Mouse (Mus musculus) bone marrow macrophage, adult 2 months (primary cell): Measurements from ENCODE around the gene Slc35f6. TPM values are rescaled to one million over a fixed set of nuclear protein-coding genes. Genes with fewer than 3 reads are reported as not detected.

Experiments used
- H3K27ac ChIP-seq: 2 replicates; pipeline ENCODE4 v1.5.1; 2012; ENCODE audit warnings: low read depth, low read length; ENCODE audit not compliant: insufficient read depth
- H3K4me1 ChIP-seq: 2 replicates; pipeline ENCODE4 v1.6.1; 2012; ENCODE audit warnings: low read length; ENCODE audit not compliant: control insufficient read depth, insufficient read depth
- H3K4me3 ChIP-seq: 2 replicates; pipeline ENCODE4 v1.5.1; 2012; ENCODE audit warnings: mild to moderate bottlenecking, low read length, moderate library complexity; ENCODE audit not compliant: insufficient read depth
- CTCF ChIP-seq: IDR thresholded peaks from 2 replicates; pipeline ENCODE4 v1.5.1; 2012; ENCODE audit warnings: low read depth, mild to moderate bottlenecking, low read length, moderate library complexity
- POLR2A ChIP-seq: IDR thresholded peaks from 2 replicates; pipeline ENCODE4 v1.6.1; 2012; ENCODE audit warnings: mild to moderate bottlenecking, low read depth, low read length, borderline replicate concordance
- polyA plus RNA-seq: library from polyadenylated mRNA; stranded (reverse); fragments of >200 nt; gene quantifications from 2 replicates; pipeline ENCODE4 v1.2.4, GENCODE M21; 2012; ENCODE audit not compliant: missing spikeins, insufficient read depth, insufficient read length

Gene Slc35f6
- polyA plus RNA-seq, 1 experiment, result 78.2 TPM

DNA sequence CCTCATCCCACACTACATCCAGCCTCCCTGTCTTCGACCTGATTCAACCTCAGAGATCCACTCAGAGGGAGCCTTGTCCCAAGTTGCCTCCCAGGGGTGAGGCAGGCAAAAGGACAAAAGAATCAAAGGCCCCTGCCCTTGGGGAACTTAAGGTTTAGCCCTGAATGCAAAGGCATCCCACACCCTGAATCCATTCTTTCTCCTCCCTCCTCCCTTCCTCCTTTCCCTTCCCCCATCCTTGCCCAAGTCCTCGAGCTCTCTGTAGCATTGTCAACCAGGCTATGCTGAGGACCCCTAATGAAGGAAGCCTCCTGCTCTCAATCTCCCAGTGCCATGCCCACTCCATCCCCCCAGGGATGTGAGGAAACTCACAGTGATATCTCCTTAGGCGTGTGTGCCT is 36.0 kb upstream of the Slc35f6 start:
- no peak overlapping the region for H3K4me3 ChIP-seq
- H3K4me1 ChIP-seq, result no peaks in the 10 kb centered on the region
- no peak overlapping the region for H3K27ac ChIP-seq

DNA sequence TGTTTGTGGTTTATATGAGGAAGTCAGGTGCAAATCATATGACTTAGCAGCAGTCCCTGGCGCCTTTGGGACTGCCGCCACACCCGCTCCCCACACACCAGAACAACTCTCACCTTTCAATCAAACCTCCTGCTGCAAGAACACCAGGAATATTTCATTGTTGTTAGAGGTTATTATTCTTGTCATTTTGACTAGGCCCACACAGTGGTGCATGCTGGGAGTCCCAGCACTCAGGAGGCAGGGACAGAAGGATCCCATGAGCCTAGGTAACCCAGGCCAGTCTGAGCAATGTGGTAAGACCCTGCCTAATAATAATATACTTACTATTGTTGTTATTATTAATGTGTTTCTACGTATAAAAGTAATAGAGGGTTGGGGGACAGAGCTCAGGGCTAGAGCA is 35.2 kb upstream of the Slc35f6 start:
- no peak for TF ChIP-seq CTCF
- no peak for TF ChIP-seq POLR2A
- Histone ChIP-seq H3K4me3 (no peak overlapping the region), H3K27ac (no peak overlapping the region), H3K4me1 (no peaks in the 10 kb centered on the region)

More for the DNA sequence above, 36.0 kb upstream of the Slc35f6 start:
- TF ChIP-seq POLR2A (no peak), CTCF (no peak)

DNA sequence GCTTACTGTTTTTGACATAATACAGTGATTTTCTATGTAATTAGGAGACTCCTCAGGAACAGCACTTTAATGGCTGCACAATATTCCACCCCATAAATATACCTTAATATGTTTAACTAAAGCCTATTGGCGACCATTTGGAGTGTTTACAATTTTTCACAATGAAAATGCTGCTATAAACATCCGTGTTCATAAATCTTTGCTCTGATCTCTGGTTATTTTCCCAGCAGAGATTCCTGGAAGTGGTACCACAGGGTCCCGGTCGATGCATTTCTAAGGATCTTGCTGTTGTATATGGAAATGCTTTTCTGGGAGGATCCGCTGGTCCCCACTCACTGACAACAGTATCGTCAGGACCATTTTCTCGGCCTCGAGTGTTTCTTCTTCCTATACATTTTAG is 34.5 kb upstream of the Slc35f6 start:
- Histone ChIP-seq H3K27ac (no peak overlapping the region), H3K4me3 (no peak overlapping the region), H3K4me1 (no peaks in the 10 kb centered on the region)
- TF ChIP-seq CTCF, result no peak
- TF ChIP-seq POLR2A, result no peak

DNA sequence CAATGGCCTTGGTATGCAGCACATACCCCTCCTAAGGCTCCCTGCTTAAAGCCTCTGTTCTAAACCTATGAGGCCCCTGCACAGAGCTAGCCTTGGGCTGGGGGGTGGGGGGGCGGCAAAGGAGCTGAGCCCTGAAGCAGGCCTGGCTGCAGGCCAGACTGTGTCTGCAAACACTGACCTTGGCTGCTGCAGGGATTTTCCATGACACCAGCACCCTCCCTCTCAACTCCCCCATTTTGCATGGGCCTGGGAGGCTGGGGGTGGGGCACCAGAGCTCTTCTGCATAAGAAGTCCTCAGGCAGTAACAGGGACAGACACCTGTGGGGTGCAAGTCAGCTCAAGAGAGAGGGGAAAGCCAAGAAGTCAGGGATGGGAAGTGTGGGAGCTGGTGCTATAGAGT is 33.5 kb upstream of the Slc35f6 start:
- Histone ChIP-seq H3K27ac (no peak overlapping the region), H3K4me3 (no peak overlapping the region), H3K4me1 (no peaks in the 10 kb centered on the region)
- TF ChIP-seq CTCF, result no peak
- TF ChIP-seq POLR2A, result no peak

DNA sequence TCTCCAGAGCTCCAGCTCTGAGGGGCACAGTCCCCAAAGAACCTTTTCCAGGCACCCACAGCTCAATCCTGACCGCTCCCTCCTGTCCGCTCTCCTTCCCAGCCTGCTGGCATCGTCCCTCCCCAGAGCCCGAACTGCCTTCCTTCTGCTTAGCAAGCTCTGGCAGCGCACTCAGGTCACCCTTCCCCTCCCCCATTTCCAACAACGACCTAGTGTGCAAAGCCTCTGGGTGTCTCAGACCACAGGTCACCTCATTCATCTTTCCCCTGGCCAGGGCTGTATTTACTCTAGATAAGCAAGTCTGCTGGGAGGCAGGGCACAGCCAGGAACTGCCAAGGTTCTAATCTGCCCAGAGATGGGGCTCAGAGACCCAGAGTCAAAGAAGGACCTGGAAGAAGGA is 32.3 kb upstream of the Slc35f6 start:
- TF ChIP-seq POLR2A (no peak), CTCF (no peak)
- no peaks in the 10 kb centered on the region for H3K4me1 ChIP-seq
- H3K4me3 ChIP-seq, result no peak overlapping the region
- H3K27ac ChIP-seq, result no peak overlapping the region

DNA sequence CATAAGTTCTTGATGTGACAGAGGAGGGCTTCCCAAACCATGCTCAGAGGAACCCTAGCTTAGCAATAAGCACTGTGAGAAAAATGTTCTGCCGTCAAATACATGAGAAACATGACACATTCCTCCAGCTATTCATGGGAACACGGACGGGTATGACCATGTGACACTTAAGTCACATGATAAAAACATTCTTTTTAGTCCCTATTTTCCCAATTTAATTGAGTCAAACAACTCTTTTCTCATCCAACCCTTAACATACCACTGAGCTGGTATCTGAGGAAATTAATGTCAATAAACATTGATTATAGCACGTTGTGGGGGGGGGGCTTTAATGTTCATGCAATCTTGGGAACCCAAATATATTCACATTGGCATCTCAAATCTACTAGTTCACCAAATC is 31.9 kb upstream of the Slc35f6 start:
- H3K4me3 ChIP-seq, result no peak overlapping the region
- H3K4me1 ChIP-seq, result no peaks in the 10 kb centered on the region
- TF ChIP-seq CTCF (no peak), POLR2A (no peak)
- H3K27ac ChIP-seq, result no peak overlapping the region

DNA sequence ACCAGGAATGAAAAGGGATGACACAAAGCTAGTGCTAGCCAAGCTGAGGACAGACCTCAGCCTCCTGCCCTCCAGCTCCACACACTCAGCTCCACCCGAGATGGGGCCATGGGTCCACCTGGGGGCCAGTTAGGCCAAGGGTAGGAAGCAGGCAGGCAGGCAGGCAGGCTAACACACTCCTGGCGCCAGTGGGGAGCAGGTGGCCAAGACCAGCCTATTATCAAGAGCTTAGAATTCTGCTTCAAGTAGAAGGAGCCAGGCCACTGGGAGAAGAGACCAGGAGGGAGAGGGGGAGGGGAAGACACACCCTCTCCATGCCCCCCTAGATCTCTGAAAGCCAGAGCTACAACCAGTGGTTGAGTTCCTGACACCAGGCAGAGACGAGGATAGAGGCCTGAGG is 31.1 kb upstream of the Slc35f6 start:
- Histone ChIP-seq H3K4me1 (no peaks in the 10 kb centered on the region), H3K4me3 (no peak overlapping the region), H3K27ac (no peak overlapping the region)
- no peak for TF ChIP-seq CTCF
- TF ChIP-seq POLR2A, result no peak

DNA sequence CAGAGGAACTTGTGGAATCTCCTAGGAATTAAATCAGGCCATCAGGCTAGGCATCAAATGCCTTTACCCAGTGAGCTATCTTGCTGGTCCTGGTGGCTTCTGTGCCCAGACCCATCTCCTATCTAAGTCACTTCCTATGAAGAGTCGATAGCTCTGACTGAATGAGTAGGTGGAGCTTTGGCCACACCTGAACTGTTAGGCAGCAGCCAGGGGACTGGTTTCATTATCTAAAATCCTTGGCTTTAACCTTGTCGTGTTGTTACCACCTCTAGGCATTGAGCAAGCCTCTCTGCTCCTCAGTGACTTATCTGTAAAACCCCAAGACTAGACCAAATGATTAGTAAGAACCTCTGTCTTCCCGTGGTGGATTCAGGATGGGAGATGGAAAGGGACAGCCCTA is 30.4 kb upstream of the Slc35f6 start:
- Histone ChIP-seq H3K4me1 (no peaks in the 10 kb centered on the region), H3K27ac (no peak overlapping the region), H3K4me3 (no peak overlapping the region)
- TF ChIP-seq CTCF (no peak), POLR2A (no peak)

DNA sequence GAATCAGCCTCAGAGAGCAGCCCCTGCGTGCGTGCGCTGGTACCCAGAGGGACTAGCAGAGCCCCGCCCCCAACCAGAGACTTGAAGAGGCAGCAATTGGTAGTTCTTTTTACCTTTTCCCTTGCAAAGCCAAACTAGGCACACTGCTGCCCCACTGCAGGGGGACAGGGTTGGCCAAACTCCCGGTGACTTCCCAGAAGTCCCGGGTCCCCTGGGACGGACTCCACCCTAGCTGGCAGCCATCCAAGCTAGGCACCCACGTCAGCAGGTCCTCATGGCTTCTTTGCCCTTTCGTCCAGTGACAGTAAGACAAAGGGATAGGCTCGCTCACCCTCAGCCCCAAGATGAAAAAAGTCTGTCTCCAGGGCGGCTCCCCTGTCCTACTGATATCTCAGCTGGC is 29.9 kb upstream of the Slc35f6 start:
- Histone ChIP-seq H3K4me1 (no peaks in the 10 kb centered on the region), H3K4me3 (no peak overlapping the region), H3K27ac (no peak overlapping the region)
- no peak for TF ChIP-seq POLR2A
- no peak for TF ChIP-seq CTCF

DNA sequence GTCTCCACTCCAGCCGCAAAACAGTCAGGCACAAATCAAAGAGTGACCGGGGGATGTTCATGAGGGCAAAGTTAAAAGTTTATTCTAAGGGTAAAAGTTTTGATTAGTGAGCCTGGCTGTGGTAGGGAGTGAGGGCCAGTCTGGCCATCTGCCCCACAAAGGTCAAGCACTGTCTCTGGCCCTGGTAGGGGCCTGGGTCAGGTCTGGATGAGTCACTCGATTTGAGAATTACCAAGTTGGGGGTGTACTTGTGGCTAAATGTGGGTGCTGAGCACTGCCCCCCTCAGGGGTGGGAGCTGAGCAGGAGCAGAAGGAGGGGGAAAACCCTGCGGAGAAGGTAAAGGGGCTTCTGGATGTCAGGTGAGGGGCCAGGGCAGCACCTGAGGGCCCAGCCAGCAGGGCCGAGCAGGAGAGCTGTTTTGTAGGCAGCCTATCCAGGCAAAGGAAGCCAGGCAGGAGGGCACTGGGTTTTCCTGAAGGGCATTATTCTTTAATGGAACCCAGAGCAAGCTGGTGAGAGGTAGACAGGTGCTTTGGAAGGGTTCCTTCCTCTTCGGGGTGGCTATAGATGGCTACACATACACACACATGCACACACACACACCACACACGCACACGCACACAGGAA is 29.2 kb upstream of the Slc35f6 start:
- Histone ChIP-seq H3K27ac (no peak overlapping the region), H3K4me3 (no peak overlapping the region), H3K4me1 (no peaks in the 10 kb centered on the region)
- no peak for TF ChIP-seq POLR2A
- TF ChIP-seq CTCF, result no peak

DNA sequence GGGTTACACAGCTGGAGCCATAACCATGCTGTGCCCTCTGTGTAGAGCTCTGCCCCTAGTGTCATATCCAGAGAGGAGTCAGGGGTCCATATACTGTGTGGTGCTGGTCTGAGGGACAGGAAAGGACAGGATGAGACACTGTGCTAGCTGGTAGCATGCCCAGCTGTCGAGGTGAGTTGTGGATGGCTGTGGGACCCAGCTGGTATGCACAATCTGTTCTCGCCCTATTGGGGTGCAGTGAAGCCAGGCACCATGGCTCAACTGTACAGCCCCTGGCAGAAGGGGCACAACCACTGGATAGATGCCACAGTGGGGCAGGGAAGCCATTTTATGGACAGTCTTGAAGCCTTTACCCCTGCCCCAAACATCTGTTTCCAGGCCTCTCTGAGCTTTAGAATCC is 28.5 kb upstream of the Slc35f6 start:
- TF ChIP-seq POLR2A, result no peak
- no peak for TF ChIP-seq CTCF
- Histone ChIP-seq H3K27ac (no peak overlapping the region), H3K4me1 (no peaks in the 10 kb centered on the region), H3K4me3 (no peak overlapping the region)
